Mouse (Mus musculus) stomach, postnatal 0 days (tissue): Measurements from ENCODE around the gene Tubgcp5.

Experiments used
- CTCF ChIP-seq: IDR thresholded peaks from 2 replicates; pipeline ENCODE4 v1.5.1; 2016; ENCODE audit warnings: antibody characterized with exemption, low read depth, mild to moderate bottlenecking, moderate library complexity
- EP300 ChIP-seq: optimal IDR thresholded peaks from 2 replicates; pipeline ENCODE3; 2016; ENCODE audit warnings: antibody characterized with exemption

DNA sequence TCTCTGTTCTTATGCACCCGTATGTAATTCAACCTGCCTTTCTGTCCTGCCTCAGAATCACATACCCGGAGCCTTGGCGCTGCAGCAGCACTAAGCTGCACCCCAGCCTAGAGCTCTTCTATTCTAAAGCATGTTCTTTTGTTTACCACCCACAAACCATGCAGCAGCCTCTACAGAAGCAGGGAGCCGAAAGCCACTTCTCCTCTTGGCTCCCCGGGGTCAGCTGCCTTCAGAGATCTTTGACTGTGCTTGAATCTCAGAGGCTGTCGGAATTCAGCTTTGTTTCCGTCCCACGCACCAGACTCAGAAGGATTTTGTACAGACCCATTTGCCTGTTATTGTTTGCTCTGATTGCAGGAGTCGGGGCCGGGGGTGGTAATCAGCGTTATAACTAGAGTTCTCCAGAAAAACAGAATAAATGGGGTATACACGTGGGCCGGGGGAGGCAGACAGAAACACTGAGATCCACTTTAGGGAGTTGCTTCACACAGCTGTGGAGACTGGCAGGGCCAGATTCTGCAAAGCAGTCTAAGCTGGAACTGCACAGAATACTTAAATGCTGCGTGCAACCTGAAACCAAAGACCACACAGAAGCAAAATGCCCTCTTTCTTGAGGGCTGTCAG is 56.1 kb downstream of the Tubgcp5 start:
- TF ChIP-seq CTCF (no peak), EP300 (no peak)
